Mouse (Mus musculus): ENCODE measurements around the gene Gm45799.
A peak's percentile ranks its signal among the peaks of the same experiment; 100 is the strongest.

Gene Gm45799

DNA sequence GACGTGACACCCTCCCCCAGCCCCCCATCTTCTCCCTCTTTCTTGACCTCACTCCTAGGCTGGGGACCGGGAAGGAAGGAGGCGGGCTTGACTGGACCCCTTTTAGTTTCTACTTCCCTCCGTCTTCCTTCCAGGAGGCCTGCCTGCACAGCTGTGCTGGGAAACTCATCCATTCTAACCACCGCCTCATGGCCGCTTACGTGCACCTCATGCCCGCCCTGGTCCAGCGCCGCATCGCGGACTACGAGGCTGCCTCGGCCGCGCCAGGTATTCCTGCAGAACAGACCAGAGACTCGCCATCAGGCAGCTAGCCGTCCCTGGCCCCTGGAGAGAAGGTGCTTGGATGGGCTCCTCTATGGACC is 523 bp downstream of the Gm45799 start:
- DNase-seq (ENCODE audit: low read depth, low spot score): no peak

GRCm38 (mm10) chr7:105641936-105642335 is 1.6 kb downstream of the Gm45799 start:
- no peak for DNase-seq (ENCODE audit: low read depth, low spot score)

DNA sequence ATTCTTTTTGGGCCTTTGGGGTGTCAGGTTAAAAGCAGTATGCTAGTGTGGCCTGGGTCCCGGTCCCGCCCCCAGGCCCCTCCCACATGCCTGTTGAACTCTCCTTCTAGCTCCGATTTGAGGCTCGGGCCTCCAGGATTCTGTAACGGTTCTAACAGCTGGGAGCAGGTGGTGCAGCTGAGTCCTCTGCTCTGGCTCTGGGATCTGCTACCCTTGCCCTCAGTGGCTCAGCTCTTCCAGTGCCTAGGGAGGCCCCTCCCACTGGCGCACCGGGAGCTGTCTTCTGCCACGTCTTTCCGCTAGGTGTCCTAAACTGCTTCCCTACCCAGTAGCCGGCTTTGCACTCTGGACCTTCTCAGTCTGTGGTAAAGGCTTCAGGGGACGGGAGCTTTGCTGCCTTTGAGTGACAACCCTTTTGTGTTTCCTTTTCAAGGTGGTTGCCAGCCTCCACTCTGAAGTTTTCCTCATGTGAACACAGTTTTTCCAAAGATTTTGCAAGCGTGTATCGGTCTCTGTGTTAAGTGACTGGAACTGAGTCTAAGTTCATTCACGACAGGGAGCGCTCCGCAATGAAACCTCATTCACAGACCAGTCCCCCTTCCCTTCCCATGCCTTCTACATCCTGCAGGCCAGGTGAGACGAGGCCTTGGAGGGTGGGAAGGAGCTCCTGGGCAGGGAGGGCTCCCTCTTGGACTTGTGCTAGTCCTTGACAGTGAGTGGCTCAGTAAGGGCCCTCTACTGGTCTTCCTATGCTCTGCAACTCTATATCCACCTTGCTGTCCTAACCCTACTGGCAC is 10.5 kb downstream of the Gm45799 start, which contains the start of gene Dnhd1:
Gene Dnhd1 (plus strand): TSS at position 189 of the 797 bp plus-strand sequence.
- DNase-seq (ENCODE audit: low read depth, low spot score): peak; percentile 85

DNA sequence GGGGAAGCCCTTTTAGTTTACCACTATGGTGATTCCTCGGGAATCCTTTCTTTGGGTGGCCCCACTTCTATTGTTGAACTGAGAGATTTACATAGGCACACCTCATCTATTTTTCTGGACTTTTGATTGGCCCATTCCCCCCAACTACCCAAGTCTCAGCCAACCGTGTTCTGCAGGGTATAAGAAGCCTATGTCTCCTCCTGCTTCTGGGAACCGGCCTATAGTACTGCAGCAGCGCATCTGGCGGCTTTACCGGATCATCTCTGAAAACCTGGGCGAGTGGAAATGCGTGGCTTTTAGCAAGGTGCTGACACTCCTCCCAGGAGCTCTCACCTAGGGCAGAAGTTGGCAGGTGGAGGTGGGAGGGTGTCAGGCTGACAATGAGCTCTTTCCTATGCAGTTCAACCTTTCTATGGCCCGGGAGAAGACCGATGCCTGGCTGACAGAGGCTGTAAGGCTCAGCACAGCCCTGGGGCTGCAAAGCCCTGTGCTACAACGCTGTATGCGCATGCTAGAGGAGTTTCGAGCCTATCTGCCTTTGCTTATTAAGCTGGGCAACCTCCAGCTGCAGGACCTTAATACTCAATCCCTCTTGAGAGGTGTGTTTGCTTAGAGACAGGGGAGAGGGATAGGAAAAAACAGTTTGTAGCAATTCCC is 45.3 kb downstream of the Gm45799 start:
- peak; percentile 40 for DNase-seq (ENCODE audit: low read depth, low spot score)

- DNase-seq (ENCODE audit: low read depth, low spot score): no peak
Observed at GRCm38 (mm10) chr7:105690875-105691274, 50.5 kb downstream of the Gm45799 start.

- no peak for DNase-seq (ENCODE audit: low read depth, low spot score)
Observed at GRCm38 (mm10) chr7:105703184-105703583, 62.8 kb downstream of the Gm45799 start.

DNA sequence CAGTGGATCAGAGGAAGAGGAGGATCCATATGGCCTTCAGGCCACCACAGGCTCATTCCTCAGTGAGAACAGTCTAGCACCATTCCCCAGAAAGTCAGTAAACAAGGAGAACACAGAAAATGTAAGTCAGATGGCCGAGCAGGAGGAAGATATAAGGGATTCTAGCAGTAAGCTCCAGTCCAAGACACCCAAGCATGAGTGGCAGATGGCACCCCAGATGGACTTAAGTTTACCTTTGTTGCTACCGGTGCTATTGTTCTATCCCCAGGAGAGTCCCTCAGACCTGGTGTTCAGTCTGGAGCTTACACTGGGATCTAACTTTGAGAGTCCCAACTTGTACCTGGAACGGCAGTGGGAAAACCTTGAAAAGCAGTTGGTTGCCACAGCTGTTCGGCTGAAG is 63.5 kb downstream of the Gm45799 start:
- no peak for DNase-seq (ENCODE audit: low read depth, low spot score)

- no peak for DNase-seq (ENCODE audit: low read depth, low spot score)
Observed at GRCm38 (mm10) chr7:105708733-105709132, 68.4 kb downstream of the Gm45799 start.

DNA sequence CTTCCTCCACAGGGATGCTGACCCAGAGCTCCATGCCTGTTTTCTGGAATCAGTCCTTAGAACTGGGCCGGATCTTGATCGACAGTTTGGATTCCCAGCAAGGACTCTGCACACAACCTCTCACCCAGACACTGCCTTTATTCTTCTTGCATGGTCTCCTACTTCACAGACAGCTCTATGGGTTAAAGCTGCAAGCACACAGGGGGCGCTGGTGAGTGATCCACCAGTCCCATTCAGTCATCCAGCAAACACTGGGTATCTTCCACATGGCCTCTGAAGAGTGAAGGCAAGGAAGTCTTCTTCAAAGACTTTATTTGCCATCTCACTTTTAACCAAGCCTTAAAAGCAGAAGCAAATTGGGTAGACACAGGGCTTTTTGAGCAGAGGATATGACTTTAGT is 75.0 kb downstream of the Gm45799 start:
- no peak for DNase-seq (ENCODE audit: low read depth, low spot score)

- no peak for DNase-seq (ENCODE audit: low read depth, low spot score)
Observed at GRCm38 (mm10) chr7:105721916-105722315, 81.6 kb downstream of the Gm45799 start.

DNA sequence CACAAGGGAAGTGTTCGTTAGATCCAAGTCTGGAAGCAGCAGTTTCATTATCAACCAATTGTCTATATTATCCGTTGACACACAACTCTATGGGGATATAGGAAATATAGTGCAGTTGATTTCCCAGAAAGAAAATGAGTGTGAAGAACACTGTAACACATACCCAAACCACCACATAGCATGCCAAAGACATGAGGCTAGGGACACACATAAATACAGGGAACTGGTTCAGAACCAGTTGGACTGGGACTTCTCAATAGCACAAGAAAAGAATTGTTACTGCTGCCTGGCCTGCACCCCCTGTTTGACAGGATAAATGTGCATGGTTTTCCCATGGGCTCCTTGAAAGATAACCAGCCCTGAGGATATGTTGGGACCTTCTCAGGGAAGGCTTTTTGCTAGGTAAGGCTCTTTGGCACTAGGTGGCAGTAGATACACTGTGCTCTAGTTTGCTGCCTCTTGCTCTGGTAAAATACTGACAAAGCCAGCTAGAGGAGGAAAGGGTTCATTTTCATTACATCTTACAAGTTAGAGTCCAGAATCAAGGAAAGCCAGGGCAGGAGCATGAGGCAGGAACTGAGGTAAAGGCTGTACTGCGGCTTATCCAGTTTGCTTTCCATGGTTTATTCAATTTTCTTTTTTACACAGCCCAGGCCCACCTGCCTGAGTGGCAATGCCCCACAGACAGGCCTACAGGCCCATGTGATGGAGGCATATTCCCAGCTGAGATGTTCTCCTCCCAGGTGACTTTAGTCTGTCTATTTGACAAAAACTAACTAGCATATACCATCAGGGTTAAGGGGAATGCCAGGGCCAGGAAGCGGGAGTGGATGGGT is 86.0 kb downstream of the Gm45799 start:
- peak; percentile 64 for DNase-seq (ENCODE audit: low read depth, low spot score)

- DNase-seq (ENCODE audit: low read depth, low spot score): no peak
Observed at GRCm38 (mm10) chr7:105726980-105727325, 86.6 kb downstream of the Gm45799 start.

DNA sequence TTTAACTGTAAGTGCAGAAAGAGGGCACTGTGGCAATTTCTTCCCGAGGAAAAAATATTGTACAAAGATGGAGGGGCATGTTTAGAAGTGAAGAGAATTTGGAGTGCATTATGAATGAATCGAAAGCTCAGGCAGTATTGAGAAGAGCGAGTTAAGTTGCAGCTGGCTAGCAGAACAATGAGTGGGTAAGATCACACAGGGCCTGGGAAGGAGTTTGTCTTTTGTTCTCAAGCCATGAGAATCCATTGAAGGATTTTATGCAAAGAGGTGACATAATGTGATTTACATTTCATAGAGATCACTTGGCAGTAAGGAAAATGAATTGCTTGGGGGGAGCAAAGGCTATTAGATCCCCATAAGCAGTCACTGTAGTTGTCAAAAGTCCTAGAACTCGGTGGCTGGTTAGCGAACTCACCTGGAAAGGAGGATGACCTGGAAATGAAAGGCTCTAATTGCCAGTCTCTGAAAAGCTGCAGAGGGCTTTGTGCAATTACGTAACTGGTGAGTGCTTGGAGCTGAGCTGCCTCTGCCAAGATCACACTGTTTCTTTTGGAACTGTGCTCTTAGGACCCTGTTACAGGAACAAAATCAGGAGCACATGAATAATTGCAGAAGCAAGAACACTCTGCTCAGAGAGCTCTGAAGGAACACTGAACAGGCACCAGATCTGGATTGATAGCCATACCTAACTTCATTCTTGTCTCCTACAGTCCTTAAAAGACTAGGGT is 88.5 kb downstream of the Gm45799 start:
- DNase-seq (ENCODE audit: low read depth, low spot score): no peak

DNA sequence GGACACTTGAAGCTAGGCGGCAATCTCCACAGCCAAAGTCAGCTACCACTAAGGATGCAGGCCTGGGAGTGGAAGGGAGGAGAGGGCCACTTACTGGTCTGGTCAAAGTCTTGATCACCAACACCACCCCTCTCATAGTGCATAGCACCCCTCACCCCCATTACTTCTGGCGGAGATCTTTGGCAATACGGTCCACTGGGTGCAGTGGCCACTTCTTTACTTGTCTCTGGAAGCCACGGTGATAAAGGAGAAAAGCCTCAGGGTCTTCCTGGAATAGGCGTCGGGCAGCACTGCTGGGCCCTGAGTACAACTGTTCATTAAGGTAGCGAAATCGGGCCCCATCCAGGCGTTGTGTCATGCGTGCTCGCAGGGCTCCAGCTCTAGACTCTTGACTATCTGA is 93.5 kb downstream of the Gm45799 start:
- DNase-seq (ENCODE audit: low read depth, low spot score): no peak

All from mesoderm, embryonic 11.5 days (tissue).